Mouse (Mus musculus): ENCODE results near the gene Sobp.

DNA sequence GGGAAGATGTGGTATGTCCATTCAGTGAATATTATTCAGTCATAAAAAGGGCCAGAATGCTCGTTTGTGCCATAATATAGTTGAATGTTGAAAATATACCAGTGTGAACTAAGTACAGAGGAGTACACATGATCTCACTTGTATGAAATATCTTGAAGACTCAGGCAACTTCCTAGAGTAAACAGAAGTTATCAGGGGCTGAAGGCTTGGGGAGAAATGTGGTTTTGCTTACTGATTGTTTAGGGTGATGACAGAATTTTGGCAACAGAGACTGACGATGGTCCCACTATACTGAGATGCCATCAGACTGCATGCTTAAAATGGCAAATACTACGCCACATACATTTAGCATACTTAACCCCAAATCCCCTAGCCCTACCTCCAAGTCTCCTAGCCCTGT lies 132.5 kb downstream of the Sobp start:
- TF ChIP-seq CTCF (IDR thresholded peaks at IDR 0.05; ENCODE audit: insufficient read depth, low read depth, low read length) (no peak), POLR2A (IDR thresholded peaks at IDR 0.05; ENCODE audit: insufficient read depth, low read depth, low read length) (no peak)

Data from olfactory bulb, adult 2 months (tissue).